Mouse (Mus musculus) brain, embryonic 14.5 days (tissue): ENCODE results near the gene Apol8.
"Not testable (repeated sequence)": the region's sequence is repeated elsewhere in the genome, so short reads cannot be mapped to it uniquely, and the experiment has no call there.

Source experiments
- CTCF ChIP-seq: fragments of 200-500 bp; IDR thresholded peaks from 2 replicates; pipeline ENCODE4 v1.5.1; 2012; ENCODE audit warnings: inconsistent platforms, mild to moderate bottlenecking, moderate library complexity, borderline replicate concordance; ENCODE audit not compliant: insufficient read depth, insufficient read length; ENCODE audit errors: extremely low read depth
- POLR2A ChIP-seq: fragments of 200-500 bp; IDR thresholded peaks from 2 replicates; pipeline ENCODE4 v1.6.1; 2012; ENCODE audit warnings: mild to moderate bottlenecking, inconsistent platforms, borderline replicate concordance; ENCODE audit not compliant: poor library complexity, insufficient read depth, insufficient read length, severe bottlenecking; ENCODE audit errors: extremely low read depth

GRCm38 (mm10) chr15:77733903-77734302 is 22.9 kb downstream of the Apol8 start:
- not testable (repeated sequence) for TF ChIP-seq CTCF, POLR2A
